In genomic region chrX:79606462-79606861, GRCm38 (mm10) we compare ENCODE assay signal across 16 mouse cellular contexts.
"Had no signal": no experiment of that assay in that cellular context is flagged by ENCODE, and none has a peak within 500 bp of the region (broad histone marks: within the 10 kb centered on the region; RNA-seq: fewer than 3 reads in every experiment).

No protein-coding gene starts in this region.

- H3K36me3 ChIP-seq: midbrain, embryonic 13.5 days; midbrain, embryonic 15.5 days; neural tube, embryonic 12.5 days; stomach, embryonic 15.5 days had no signal

- H3K4me1 ChIP-seq: megakaryocyte, embryonic 14.5 days; midbrain, embryonic 13.5 days; midbrain, embryonic 15.5 days; neural tube, embryonic 12.5 days; stomach, embryonic 15.5 days had no signal

- H3K27ac ChIP-seq: macrophage; midbrain, embryonic 13.5 days; midbrain, embryonic 15.5 days; neural tube, embryonic 12.5 days; stomach, embryonic 15.5 days; stomach, postnatal 0 days had no signal

- ATAC-seq: midbrain, embryonic 13.5 days; midbrain, embryonic 15.5 days had no signal

- DNase-seq: lung, adult 18-20 months; lung, embryonic 14.5 days; lung, postnatal 10 days; lung, postnatal 36 days; right cerebral cortex, postnatal 14 days; thymus, adult 2 months; thymus, postnatal 14 days; thymus, postnatal 36 days had no signal

- H3K27me3 ChIP-seq: megakaryocyte, embryonic 14.5 days; midbrain, embryonic 13.5 days; midbrain, embryonic 15.5 days; neural tube, embryonic 12.5 days; stomach, embryonic 15.5 days had no signal

- H3K9me3 ChIP-seq: megakaryocyte, embryonic 14.5 days; midbrain, embryonic 13.5 days; midbrain, embryonic 15.5 days; neural tube, embryonic 12.5 days; stomach, embryonic 15.5 days had no signal

- H3K9ac ChIP-seq: lung, embryonic 14.5 days; midbrain, embryonic 13.5 days; midbrain, embryonic 15.5 days; neural tube, embryonic 12.5 days; stomach, embryonic 15.5 days had no signal

- H3K4me3 ChIP-seq: megakaryocyte, embryonic 14.5 days; midbrain, embryonic 13.5 days; midbrain, embryonic 15.5 days; neural tube, embryonic 12.5 days; stomach, embryonic 15.5 days had no signal

- H3K4me2 ChIP-seq: lung, embryonic 14.5 days; midbrain, embryonic 11.5 days; midbrain, embryonic 13.5 days; midbrain, embryonic 15.5 days; neural tube, embryonic 12.5 days; stomach, embryonic 15.5 days had no signal
